Mouse (Mus musculus): ENCODE measurements around the gene Gm21915. TPM values are rescaled to one million over a fixed set of nuclear protein-coding genes. Genes with fewer than 3 reads are reported as not detected.

The Gm21915 gene
- total RNA-seq, 1 experiment from 2014 or later = not detected

DNA sequence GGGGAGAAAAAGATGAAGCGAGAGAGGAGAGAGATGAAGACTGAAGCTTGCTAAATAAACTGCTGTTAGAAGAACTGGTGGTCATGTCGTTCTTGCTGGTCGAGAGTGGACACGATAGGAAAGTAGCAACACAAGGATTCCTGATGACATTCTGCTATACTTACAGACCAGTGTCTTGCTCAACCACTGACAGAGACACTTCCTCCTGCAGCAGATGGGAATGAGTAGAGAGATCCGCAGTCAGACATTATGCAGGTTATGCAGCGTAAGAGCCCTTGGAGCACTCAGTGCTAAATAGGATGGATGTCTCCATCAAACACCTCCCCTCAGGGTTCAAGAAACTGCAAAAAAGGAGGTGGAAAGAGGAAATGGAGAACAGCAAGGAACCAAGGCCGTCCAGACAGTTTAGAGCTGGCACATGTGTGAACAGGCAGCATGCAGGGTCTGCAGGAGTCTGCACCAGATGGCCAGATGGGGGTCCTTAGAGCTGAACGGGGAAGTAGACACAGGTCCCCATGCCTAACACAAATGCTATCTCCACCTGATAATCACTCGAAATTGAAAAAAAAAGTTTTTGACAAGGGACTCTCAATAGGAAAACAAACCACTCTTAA, 4.1 kb upstream of the Gm21915 start:
- no peak for DNase-seq

DNA sequence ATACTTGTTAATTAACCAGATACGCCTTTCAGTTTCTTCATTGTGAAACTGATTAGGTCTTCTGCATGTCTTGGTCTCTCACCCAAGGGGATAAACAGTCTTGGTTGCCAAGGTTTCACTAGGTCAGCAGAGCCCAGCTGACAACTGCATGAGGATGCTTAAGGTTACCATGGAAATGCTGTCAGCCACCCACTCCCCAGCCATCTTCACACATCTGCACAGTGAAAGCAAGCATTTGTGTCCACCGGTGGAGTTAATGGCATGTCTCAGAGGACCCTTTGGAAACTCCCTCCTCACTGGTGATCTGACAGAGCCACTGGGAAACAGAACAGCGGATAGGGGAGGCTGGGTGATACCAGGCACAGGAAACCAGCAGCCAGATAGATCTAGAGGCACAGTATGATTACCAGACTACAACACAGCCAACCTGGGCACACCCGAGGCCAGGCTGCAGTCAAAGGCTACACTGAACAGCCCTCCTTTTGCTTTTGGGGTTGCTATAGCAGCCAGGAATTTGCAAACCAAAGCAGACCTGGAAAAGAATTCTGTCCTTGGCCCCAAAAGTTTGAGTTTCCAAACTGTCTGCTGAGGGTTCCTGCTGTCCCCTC, 1.0 kb downstream of the Gm21915 start:
- no peak for DNase-seq

DNA sequence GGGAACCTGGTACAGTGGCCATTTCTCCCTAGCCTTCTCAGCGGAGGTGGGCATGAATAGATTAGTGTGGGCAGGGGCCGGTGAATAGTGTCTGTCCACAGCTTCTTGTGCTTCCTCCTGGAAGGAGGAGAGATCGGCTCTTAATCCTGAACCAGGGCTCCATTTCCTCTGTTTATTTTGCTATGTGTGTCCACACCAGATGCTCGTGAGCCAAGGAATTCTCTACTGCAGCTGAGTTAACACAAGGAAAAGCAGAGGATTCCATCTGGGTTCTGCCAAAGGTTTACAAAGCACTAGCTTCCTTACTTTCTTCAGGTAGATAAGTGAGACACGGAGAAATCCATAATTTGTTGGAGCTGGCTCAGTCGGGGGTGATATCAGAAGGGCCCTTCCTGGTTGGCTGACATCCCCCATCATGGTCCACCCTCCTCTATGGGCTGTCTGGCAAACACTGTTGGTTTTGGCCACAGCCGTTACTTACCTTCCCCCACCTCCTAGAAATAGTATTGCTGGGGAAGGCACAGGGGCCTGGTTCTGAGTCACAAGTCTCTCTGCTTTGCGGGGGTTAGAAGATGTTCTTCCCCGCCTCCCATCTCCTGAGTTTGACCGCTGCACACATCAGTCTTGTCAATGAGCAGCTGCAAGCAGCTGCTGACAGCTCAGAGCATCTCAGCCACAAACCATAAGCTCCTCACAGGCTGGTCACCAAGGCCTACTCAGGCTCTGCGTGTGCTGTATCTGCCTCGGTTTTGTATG, 5.0 kb downstream of the Gm21915 start:
- DNase-seq = no peak

DNA sequence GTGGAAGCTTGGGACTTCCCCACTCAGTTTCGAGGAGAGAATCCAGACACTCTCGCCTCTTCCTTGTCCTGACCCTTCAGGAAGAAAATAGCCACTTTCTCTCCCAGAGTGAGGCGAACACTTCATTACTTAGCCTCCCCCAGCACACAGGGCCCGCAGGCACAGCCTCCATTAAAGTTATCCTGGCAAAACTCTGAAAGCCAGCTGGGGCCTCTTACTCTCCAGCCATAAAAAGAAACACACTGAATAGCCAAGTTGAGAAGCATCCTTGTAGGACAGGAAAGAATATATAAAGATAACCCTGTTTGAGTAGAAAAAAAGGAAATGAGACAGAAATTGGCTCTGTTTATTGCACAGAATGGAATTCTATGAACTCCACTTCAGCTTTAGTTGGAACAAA, 8.2 kb downstream of the Gm21915 start:
- DNase-seq = no peak

DNA sequence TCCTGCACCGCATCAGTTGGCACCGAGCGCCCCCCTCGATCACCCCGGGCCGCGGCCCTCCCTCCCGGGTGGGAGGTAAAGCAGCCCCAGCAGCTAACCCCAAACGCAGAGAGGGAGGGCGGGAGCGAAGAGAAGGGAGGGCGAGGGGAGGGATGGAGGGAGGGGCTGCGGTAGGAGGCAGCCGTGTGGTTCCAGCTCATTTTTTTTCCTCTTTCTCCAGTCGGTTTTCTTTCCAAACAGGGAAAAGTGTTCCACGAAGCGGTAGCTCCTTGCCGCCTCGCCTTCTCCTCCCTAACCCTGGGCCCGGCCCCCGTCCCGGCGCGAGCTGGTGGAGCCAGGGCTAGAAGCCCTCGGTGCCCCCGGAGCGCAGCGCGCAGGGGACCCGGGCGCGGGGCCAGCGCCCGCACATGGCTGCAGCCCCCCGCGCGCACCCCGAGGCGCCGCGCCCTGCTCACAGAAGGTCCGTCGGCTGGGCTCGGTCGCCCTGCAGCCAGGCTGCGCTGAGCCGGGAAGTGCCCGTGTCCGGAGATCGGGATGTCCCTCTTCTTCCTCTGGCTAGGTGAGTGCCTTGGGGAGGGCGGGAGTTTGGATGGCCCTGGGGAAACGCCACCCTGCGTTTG, 15.5 kb downstream of the Gm21915 start, which contains the start of gene Clmp:
Gene Clmp, plus strand, starts transcription at position 162 of the 620 bp plus-strand sequence.
- peak; percentile 16 for DNase-seq

DNA sequence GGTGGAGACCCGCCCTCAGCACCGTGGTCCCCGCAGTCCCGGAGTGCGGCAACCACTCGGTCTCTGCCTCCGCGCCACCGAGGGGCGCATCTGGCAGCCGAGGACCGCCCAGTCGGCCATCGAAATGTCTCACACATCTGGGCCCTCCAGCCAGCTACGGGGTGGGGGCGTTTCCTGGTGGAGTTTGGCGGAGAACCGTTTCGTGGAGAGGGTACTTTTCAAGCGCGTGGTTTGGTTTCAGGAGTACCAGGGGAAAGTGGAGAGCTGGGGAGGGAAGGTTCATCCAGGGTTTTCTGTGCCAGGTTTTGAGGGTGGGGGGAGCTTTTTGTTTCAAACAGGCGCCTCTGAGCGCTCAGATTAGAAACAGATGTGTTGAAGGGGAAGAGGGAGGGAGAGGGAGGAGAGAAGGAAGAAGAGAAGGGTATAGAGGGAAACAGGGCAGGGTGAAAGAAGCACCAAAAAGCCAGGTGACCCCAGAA, 16.0 kb downstream of the Gm21915 start:
- no peak for DNase-seq

DNA sequence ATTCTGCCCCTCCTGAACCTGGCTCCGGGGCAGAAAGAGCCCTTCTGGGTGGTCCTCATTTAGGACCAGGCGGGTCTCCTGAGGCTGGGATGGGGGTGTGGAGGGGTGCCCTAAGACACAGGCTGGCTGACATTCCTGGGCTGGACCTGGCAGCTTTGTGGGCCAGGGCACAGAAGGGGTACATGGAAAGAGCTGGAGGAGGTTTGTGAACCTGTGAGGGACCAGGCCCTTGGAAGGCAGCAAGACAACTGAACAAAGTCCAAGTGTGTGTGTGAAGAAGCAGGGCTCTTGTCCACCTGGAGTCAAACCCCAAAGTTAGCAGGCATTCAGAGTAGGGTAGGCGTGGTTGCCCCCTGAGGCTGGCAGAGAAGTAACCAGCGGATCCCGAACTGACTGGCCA, 16.6 kb downstream of the Gm21915 start:
- no peak for DNase-seq

DNA sequence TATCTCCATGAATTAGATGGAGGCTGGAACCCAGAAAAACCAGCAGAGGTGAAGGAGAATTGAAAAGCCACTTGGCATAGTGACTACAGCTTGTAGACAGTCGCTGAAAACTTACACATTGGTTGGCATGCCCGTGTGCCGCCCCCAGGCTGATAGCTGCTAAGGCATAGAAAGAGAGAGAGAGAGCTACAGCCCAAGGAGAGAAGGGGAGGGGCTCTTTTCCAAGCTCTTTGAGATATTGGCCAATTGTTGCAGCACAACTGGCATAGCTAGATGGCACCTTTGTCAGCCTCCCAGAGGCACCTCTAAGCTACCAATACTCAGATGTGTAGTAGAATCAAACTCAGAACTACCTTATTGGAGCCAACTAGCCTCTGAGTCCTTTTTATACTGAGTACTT, 17.1 kb downstream of the Gm21915 start:
- no peak for DNase-seq

DNA sequence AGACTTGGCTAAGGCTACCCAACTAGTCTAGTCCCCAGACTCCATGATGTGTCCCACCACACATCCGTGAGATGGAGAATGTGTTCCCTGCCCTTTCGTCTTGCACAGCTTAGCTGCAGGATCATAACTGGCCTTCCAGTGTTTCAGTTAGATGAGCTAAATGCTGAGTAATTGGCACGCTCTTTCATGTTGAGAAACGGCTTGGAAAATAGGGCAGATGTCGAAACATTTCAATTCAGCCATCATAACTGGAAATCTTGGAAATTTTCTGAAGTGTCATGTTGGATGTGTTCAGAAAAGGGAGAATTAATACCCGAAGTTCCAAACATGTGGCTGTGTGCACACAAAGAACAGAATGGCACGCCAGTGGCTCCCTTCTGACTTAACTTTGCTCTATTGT, 20.1 kb downstream of the Gm21915 start:
- no peak for DNase-seq

DNA sequence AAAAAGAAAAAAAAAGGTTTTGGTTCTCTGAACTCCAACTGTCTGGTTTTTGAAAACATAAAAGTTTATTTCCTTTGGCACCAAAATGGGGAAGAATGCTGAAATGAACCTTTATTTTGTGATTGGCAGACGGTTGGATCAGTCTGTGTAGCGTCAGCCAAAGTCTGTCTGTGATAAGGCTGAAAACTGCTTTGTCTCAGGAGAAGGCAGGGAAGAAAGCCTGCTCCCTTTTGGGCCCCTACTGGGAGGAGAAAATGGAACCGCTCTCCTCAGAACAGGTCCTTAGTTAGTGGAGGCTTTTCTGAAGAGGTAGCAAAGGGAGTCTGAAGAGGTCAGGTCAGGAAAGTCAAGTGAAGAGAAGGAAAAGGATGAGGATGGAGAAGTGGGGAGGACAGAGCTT, 22.6 kb downstream of the Gm21915 start:
- DNase-seq = no peak

DNA sequence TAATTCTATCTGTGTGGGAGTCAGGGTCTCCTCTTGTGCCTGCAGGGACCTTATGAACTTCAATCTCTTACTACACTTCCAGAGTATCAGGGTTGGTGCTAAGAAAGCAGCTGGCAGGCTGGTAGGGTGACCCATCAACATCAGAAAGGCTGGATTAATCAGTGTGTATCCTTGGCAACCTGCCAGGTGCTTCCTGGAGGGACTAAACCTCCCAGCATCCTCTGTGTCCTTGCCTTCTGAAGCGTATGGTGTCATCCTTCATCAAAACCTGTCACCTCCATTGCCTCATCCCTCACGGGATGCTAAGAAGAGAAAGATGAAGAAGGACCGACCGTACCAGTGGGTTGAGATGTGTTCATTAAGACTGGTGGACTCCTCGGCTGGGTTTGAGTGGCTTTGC, 23.4 kb downstream of the Gm21915 start:
- peak; percentile 66 for DNase-seq

DNA sequence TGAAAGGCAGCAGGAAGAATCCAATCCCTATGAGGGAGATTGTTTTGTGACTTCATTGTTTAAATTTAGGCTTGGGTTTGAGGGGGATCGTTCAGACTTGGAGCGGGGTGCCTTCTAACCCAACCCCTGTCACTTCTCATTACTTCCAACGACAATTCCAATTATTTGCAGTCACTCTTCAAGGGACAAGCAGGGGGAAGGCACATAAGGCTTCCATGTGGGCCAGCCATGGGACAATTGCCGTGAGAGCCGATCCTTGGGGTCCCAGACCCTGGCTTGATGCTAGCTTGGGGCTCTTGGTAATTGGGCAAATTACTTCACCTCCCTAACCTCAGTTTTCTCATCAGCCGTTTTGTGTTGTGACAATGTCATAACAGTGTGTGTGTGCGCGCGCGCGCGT, 23.9 kb downstream of the Gm21915 start:
- no peak for DNase-seq

DNA sequence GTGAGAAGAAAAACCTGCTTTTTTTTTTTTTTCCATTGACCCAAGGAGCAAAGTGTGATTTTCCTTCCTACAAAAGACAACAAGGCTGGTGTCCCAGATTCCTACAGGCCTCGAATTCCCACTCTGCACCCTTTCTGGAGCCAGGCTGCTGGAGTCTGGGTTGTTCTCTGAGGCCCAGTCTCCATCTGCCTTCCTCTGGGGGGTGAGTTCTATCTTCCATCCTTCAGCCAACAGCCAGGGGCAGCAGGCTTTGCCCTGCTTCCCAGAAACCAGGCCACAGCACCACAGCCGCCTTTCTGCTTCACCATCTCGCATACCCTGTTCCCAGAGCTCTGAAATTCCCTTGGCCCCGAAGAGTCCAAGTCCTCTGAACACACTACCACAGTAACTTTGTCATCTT, 25.7 kb downstream of the Gm21915 start:
- DNase-seq = no peak

DNA sequence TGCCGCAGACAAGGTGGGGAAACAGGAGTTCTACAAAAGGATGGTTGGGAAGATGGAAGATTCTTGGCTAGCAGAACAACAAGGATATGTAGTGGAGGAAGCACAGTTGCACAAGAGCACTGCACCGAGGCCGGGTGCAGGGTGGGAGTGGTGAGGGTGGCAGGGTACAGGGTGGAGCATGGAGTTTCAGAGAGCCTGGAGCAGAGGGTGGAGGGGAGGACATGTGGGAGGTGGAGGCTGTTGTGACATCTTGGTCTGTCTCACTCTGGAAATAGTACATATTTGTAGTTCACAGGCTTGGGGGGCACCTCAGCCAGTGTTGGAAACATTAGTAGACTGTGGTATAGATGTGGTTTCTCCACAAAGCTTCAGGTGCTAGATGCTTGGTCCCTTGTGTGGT, 28.8 kb downstream of the Gm21915 start:
- no peak for DNase-seq

DNA sequence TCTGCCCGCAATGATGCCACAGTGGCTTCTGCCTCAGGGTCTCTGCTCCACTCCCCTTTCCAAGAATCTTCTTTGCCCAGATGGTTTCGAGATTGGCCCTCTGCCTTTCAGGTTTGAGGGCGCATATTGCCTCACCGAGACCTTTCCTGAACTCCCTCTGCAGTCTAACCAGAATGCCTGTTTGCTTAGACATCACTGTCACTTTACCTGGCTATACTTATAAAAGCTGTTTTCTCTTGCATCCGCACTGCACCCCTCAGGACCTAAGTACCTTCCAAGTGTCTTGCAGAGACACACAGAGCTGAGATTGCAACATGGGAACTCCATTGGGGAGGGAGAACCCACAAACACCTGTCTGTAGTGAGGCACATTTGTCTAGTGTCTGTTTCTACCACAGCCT, 29.8 kb downstream of the Gm21915 start:
- no peak for DNase-seq

DNA sequence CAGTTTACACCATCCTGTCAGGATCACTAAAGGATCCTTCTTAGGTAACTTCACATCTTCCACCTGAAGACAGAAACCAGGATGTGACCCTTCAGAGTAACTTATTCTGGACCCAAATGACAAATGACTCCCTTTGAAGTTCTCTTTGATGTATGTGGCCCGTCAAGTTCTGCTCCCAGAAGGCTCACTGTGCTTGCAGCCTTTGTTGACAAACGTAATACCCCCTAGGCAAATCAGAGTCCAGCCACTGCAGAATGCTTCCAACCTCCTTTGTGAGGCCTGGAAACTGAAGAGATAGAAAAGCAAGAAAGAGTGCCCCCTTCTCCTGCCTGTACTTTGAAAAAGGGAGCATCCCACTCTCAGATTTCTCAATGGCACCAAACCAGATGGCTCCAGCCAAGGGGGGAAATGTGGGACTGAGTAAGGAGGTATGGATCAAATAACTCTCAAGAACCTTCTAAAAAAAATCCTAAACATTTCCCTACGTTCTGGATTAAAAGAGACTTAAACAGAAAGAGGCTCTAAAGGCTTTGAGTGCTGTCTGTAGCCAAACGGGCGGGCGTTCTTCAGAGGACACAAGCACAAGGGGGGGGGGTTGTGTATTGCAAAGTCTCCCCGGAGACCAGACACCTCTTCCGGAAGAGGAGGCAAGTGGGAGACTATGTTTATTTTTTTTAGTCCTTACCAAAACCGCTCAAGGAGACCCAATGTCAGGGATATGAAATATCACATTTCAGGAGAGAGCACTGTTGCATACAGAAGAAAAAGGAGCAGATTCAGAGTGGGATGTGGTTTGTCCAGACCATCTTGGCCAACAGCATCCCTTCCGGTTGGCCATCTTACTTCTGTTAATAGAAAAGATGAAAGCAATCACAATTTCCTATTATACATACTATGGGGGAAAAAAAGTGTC, 34.2 kb downstream of the Gm21915 start:
- DNase-seq = no peak

DNA sequence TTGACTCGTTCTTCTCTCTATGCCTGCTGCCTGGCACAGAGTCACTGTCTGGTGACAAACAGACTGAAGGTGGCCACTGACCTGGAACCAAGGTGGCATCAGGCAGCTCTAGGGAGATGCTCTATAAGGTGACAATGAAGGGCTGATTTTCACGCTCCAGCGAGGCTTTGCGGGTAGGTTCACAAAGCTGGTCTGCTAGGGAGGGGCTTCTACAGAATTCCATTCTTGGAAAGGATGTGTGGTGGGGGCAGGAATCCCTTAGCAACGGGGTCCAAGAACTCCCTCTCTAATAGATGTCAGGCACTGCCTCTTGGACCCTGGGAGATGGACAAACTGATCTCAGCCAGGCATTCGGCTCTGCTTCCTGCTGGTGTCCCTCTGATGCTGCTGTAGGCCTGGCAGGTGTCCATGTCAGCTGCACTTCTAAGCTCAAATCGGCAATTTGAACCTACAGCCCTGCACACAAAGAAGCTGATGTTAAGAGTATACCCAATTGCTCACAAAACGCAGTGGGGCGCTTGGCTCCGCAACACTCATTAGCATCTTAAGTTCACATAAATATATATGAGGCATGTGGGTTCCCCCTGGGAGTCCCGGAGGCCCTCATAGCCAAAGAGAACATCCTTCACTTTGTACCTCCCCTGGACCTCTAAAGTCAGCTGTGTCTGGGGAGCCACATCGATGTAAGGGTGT, 38.2 kb downstream of the Gm21915 start:
- DNase-seq = no peak

DNA sequence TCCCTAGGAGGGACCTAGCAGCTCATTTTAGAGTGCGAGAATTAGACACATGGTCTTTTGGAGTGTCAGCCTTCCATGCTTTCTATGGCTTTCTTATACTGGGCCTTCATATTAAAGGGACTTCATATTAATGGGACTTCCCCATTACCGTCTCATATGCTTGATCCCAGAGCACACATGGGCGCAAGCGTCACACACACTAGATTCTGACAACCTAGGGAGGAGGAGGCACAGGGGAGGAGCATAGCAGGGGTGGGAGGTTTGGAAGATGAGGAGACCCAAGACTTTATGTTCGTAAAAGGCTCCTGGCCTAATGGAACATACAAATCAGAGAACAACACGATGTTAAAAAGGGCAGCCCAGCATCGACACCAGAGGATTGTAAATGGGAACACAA, 38.7 kb downstream of the Gm21915 start:
- DNase-seq = no peak

DNA sequence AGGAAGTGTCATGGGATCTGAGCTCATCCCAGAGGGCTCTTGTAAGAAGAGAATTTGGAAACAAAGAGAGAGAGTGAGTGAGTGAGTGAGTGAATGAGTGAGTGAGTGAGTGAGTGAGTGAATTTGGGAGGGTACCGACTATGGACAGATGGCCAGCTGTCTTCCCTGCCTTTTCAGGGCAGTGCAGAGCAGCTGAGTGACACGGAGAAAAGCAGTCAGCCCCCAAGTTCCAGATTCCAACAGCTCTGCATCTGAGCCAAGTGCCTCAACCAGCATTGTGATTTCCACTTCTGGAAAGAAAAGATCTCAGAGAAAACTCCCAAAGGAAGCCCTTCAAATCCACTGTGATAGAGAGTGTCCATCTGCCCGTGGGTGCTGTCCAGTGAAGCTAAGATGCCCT, 39.2 kb downstream of the Gm21915 start:
- no peak for DNase-seq

DNA sequence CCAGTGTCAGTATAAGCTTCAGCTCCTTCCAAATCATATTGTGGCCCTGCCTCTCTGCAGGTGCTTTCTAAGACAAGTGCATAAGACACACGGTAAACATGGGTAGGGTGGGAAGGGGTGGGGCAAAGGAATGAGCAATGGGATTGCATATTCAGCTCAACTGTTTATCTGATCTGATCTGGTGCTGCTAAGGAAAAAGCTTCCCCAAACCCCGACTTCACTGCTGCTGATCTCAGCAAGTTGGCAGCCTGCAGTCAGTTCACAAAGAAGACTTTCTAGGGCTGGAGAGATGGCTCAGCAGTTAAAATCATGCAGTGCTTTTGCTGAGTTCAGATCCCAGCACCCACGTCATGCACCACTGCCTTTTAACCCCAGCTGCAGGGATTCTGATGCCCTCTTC, 39.6 kb downstream of the Gm21915 start:
- no peak for DNase-seq

DNA sequence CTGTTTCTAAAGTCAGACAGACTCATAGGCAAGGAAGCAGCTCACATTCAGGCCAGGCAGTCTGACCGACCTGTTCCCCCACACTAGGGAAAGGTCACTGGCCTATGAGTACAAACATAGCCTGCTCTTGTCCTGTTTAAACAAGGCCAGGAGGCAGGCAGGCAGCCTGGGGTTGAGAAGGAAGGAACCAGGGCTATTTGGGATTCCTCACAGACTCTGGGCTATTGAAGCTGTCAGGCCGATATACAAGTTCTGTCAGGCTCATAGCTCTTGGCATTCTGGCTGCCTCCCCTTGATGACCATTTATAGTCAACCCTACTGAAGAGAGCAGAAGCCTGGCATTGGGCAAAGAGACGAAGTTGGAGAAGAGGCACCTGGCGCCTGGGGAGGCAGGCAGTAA, 41.2 kb downstream of the Gm21915 start:
- no peak for DNase-seq
